Comparison of ENCODE assay signal across 9 mouse cellular contexts in the genomic region with DNA sequence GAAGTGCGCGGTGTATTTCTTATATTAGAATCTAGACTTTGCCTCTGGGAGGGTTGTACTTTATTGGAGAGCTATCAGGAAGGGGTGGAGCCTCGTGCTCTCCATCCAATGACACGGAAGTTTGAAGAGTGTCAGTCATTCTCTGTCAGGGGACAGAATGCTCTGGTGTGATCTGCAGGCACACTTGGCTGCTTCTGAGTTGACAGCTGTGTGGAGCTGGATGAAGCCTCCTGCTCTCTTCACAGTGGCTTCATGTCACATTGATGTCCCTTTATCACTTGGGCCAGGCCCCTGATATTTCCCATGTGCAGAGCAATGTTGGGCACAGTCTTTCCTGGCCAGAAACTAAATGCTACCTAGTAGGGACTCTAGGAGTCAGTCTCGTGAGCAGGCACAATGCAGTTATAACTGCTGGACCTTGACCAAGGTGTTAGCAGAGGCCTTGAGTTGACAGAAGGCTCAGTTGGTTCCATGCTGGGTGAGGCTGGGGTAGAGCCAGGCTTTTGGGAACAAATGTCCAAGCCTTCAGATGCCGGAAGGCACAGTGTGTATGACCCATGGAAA. TPM values are rescaled to one million over a fixed set of nuclear protein-coding genes. Genes with fewer than 3 reads are reported as not detected.
DNase-seq lines count a peak whose midpoint lies in the region; ATAC-seq and TF ChIP-seq lines count a peak whose summit lies in the region.
"Had no signal": no experiment of that assay in that cellular context is flagged by ENCODE, and none has a peak within 500 bp of the region (broad histone marks: within the 10 kb centered on the region; RNA-seq: fewer than 3 reads in every experiment).

No protein-coding gene starts in this region.

- WGBS in lung, embryonic 16.5 days: 63% methylated on average over 6 of the region's 6 CpGs
- 73% methylated on average over 6 of the region's 6 CpGs for WGBS in forebrain, embryonic 10.5 days
- WGBS in large intestine, adult 2 months: 31% methylated on average over 6 of the region's 6 CpGs
- 74% methylated on average over 6 of the region's 6 CpGs for WGBS in stomach, postnatal 0 days

- H3K9me3 ChIP-seq in lung, embryonic 16.5 days (ENCODE audit: control insufficient read depth, low read length): no peaks in the 10 kb centered on the region
- H3K9me3 ChIP-seq in forebrain, embryonic 10.5 days: no peaks in the 10 kb centered on the region
- no peaks in the 10 kb centered on the region for H3K9me3 ChIP-seq in stomach, postnatal 0 days (ENCODE audit: control insufficient read depth, low read length)
- H3K9me3 ChIP-seq: heart, embryonic 10.5 days had no signal

- H3K4me3 ChIP-seq in lung, embryonic 16.5 days (ENCODE audit: low read length): no peak overlapping the region
- H3K4me3 ChIP-seq in forebrain, embryonic 10.5 days: no peak overlapping the region
- no peak overlapping the region for H3K4me3 ChIP-seq in stomach, postnatal 0 days (ENCODE audit: low read depth, low read length)
- H3K4me3 ChIP-seq: heart, embryonic 10.5 days had no signal

- no peak overlapping the region for H3K9ac ChIP-seq in lung, embryonic 16.5 days (ENCODE audit: low read length)
- H3K9ac ChIP-seq in stomach, postnatal 0 days (ENCODE audit: low read length): no peak overlapping the region

- TF ChIP-seq EP300 in stomach, postnatal 0 days (optimal IDR thresholded peaks at IDR 0.05): no peak

- 0 out of 2 replicates have a peak, but pooled peaks have one; percentile 11 for ATAC-seq in lung, embryonic 16.5 days (ENCODE audit: low read depth)
- ATAC-seq in stomach, postnatal 0 days (ENCODE audit: low FRiP score, low TSS enrichment): peak; percentile 53
- no peak for ATAC-seq in erythroid progenitor cell, adult 5-6 weeks (replicated peaks; ENCODE audit: low FRiP score, poor library complexity, severe bottlenecking)

- no peak for TF ChIP-seq CTCF in stomach, postnatal 0 days (IDR thresholded peaks at IDR 0.05; ENCODE audit: low read depth)

- H3K27me3 ChIP-seq in lung, embryonic 16.5 days (ENCODE audit: control insufficient read depth, insufficient read depth, low read depth, low read length): no peaks in the 10 kb centered on the region
- H3K27me3 ChIP-seq in forebrain, embryonic 10.5 days (ENCODE audit: poor library complexity, severe bottlenecking): peaks cover 2% of the 10 kb centered on the region; the same call in 1 of the 2 replicates
- no peaks in the 10 kb centered on the region for H3K27me3 ChIP-seq in stomach, postnatal 0 days (ENCODE audit: control insufficient read depth, insufficient read depth, low read length)

- H3K27ac ChIP-seq in lung, embryonic 16.5 days (ENCODE audit: low read length): no peak overlapping the region
- peak overlapping the region; percentile 87 for H3K27ac ChIP-seq in forebrain, embryonic 10.5 days
- H3K27ac ChIP-seq in stomach, postnatal 0 days (replicated peaks): no peak overlapping the region
- H3K27ac ChIP-seq: heart, embryonic 10.5 days had no signal

- DNase-seq in lung, postnatal 25 days (ENCODE audit: low spot score): no peak
- DNase-seq in forebrain, embryonic 10.5 days (ENCODE audit: extremely low spot score, low spot score): no peak
- DNase-seq in large intestine, adult 2 months (ENCODE audit: low read depth, low spot score): peak; percentile 84
- DNase-seq in stomach, postnatal 0 days (ENCODE audit: low spot score): peak; percentile 47
- DNase-seq in gastrocnemius, postnatal 4 days (ENCODE audit: low spot score in 2 of 2): no peak
- DNase-seq in layer of hippocampus, adult 9-11 months: no peak

- H3K4me1 ChIP-seq in lung, embryonic 16.5 days (replicated peaks; ENCODE audit: control insufficient read depth, insufficient read depth, low read length): peaks cover 41% of the 10 kb centered on the region
- H3K4me1 ChIP-seq in forebrain, embryonic 10.5 days: peaks cover 92% of the 10 kb centered on the region
- no peaks in the 10 kb centered on the region for H3K4me1 ChIP-seq in stomach, postnatal 0 days (replicated peaks; ENCODE audit: control insufficient read depth, insufficient read depth)

- H3K4me2 ChIP-seq in lung, embryonic 16.5 days (ENCODE audit: low read depth, low read length): no peak overlapping the region
- no peak overlapping the region for H3K4me2 ChIP-seq in stomach, postnatal 0 days (replicated peaks; ENCODE audit: low read depth)

- H3K36me3 ChIP-seq in lung, embryonic 16.5 days (ENCODE audit: control insufficient read depth, insufficient read depth, low read length): peaks cover 9% of the 10 kb centered on the region; the same call in 1 of the 2 replicates
- peaks cover 51% of the 10 kb centered on the region for H3K36me3 ChIP-seq in forebrain, embryonic 10.5 days (replicated peaks)
- no peaks in the 10 kb centered on the region for H3K36me3 ChIP-seq in stomach, postnatal 0 days (ENCODE audit: control insufficient read depth, insufficient read depth, low read length)

RNA-seq across cellular contexts. Expression of gene Enc1, which starts 12.6 kb away (rescaled TPM):
- polyA plus RNA-seq in lung, embryonic 16.5 days (2015; fragmentation: Nextera tagmentation; extraction: Ambion mirVana): 10.3 and 11.1 TPM in 2 replicates
- 7.8 and 10.0 TPM in 2 replicates for polyA plus RNA-seq in forebrain, embryonic 10.5 days (2016; fragmentation: Nextera tagmentation; extraction: Ambion mirVana)
- polyA plus RNA-seq in large intestine, adult 2 months (2012; rRNA removed): 4.2 and 8.2 TPM in 2 replicates
- polyA plus RNA-seq in stomach, postnatal 0 days (2015; fragmentation: Nextera tagmentation; extraction: Ambion mirVana): 3.3 and 3.5 TPM in 2 replicates
- 0.36 and 1.7 TPM in 2 replicates for total RNA-seq in erythroid progenitor cell, adult 5-6 weeks (2015; ENCODE audit: low replicate concordance)
- total RNA-seq in erythroid progenitor cell, adult 5-6 weeks (2017; ENCODE audit: low replicate concordance): under 0.01 and 1.1 TPM in 2 replicates
- 10 to 100 TPM; 11.0 to 12.9 TPM for total RNA-seq in gastrocnemius, postnatal 4 days (2021)

RNA-seq across cellular contexts. Expression of gene Hexb, which starts 55.3 kb away (rescaled TPM):
- 34.2 and 36.2 TPM in 2 replicates for polyA plus RNA-seq in lung, embryonic 16.5 days (2015; fragmentation: Nextera tagmentation; extraction: Ambion mirVana)
- polyA plus RNA-seq in forebrain, embryonic 10.5 days (2016; fragmentation: Nextera tagmentation; extraction: Ambion mirVana): 18.4 and 20.5 TPM in 2 replicates
- polyA plus RNA-seq in large intestine, adult 2 months (2012; rRNA removed): 53.5 and 98.7 TPM in 2 replicates
- 27.0 and 28.7 TPM in 2 replicates for polyA plus RNA-seq in stomach, postnatal 0 days (2015; fragmentation: Nextera tagmentation; extraction: Ambion mirVana)
- 28.5 and 35.2 TPM in 2 replicates for total RNA-seq in erythroid progenitor cell, adult 5-6 weeks (2015; ENCODE audit: low replicate concordance)
- total RNA-seq in erythroid progenitor cell, adult 5-6 weeks (2017; ENCODE audit: low replicate concordance): 12.9 and 19.3 TPM in 2 replicates
- 10 to 100 TPM; 26.7 to 27.8 TPM for total RNA-seq in gastrocnemius, postnatal 4 days (2021)

Comparison
In these comparisons a context has a peak if more than half of its experiments do, and no peak if none do; other contexts are left out.
1. DNase-seq: peak in large intestine, adult 2 months (single experiment) and stomach, postnatal 0 days (single experiment); none in lung, postnatal 25 days (single experiment), forebrain, embryonic 10.5 days (single experiment), gastrocnemius, postnatal 4 days (0 of 2) and layer of hippocampus, adult 9-11 months (single experiment).